Mouse (Mus musculus) midbrain, postnatal 0 days (tissue): ENCODE measurements at regions not wholly inside any gene's neighbourhood (a gene's known extent, or its start where the extent isn't known, plus 50 kb on each side); places are given as distances from the start of the nearest gene placed in this dataset.

Experiments used
- ATAC-seq: fragments of 200-750 bp; cut with Nextera tagmentation; 2 replicates; pipeline ENCODE4 v1.8.0; 2017; ENCODE audit warnings: moderate number of reproducible peaks, mild to moderate bottlenecking, moderate TSS enrichment, moderate library complexity; ENCODE audit not compliant: low FRiP score
- DNase-seq: peaks from one replicate; pipeline ENCODE4 v3.0.0-alpha.2; 2015; ENCODE audit warnings: low spot score
- H3K27ac ChIP-seq: fragments of 300-500 bp; sonication (generic); 2 replicates; pipeline ENCODE4 v1.5.1; 2014; ENCODE audit warnings: low read depth, mild to moderate bottlenecking, low read length, mixed read lengths
- H3K27me3 ChIP-seq: fragments of 300-500 bp; sonication (generic); 2 replicates; pipeline ENCODE4 v1.6.1; 2014; ENCODE audit warnings: low read length, control low read depth, mixed read lengths; ENCODE audit not compliant: insufficient read depth
- H3K36me3 ChIP-seq: fragments of 300-500 bp; sonication (generic); 2 replicates; pipeline ENCODE4 v1.6.1; 2014; ENCODE audit warnings: low read length, control low read depth, mixed read lengths; ENCODE audit not compliant: insufficient read depth
- H3K4me1 ChIP-seq: fragments of 300-500 bp; sonication (generic); 2 replicates; pipeline ENCODE4 v1.6.1; 2014; ENCODE audit warnings: mild to moderate bottlenecking, control low read depth, antibody characterized with exemption, low read length, mixed read lengths; ENCODE audit not compliant: insufficient read depth
- H3K4me2 ChIP-seq: fragments of 300-500 bp; sonication (generic); 2 replicates; pipeline ENCODE4 v1.6.1; 2014; ENCODE audit warnings: low read depth, mild to moderate bottlenecking, low read length, mixed read lengths; ENCODE audit not compliant: poor library complexity, severe bottlenecking
- H3K4me3 ChIP-seq: fragments of 300-500 bp; sonication (generic); 2 replicates; pipeline ENCODE4 v1.5.1; 2014; ENCODE audit warnings: low read depth, mild to moderate bottlenecking, low read length, moderate library complexity
- H3K9ac ChIP-seq: fragments of 300-500 bp; sonication (generic); replicated peaks from 2 replicates; pipeline ENCODE4 v1.6.1; 2014; ENCODE audit warnings: mild to moderate bottlenecking, low read length, moderate library complexity, mixed read lengths; ENCODE audit not compliant: poor library complexity, severe bottlenecking
- H3K9me3 ChIP-seq: fragments of 300-500 bp; sonication (generic); 2 replicates; pipeline ENCODE4 v1.6.1; 2016; ENCODE audit warnings: low read length, control low read depth
- CTCF ChIP-seq: IDR thresholded peaks from 2 replicates; pipeline ENCODE4 v1.5.1; 2016; ENCODE audit warnings: antibody characterized with exemption, mild to moderate bottlenecking
- WGBS: fragments of 180-500 bp; shearing (Covaris S2); extraction: QIAGEN DNeasy Blood & Tissue Kit; methylation state at CpG from one replicate; pipeline ENCODE4 v1.1.7; 2014; 5-methylcytosine and 5-hydroxymethylcytosine counted together

GRCm38 (mm10) chr7:70525372-70525771 lies 158.8 kb upstream of the Nr2f2 start:
- ATAC-seq: no peak

GRCm38 (mm10) chr7:70524744-70525143 lies 158.2 kb upstream of the Nr2f2 start:
- TF ChIP-seq CTCF: no peak
- Histone ChIP-seq H3K4me2 (no peak overlapping the region), H3K4me3 (no peak overlapping the region), H3K36me3 (no peaks in the 10 kb centered on the region), H3K27me3 (no peaks in the 10 kb centered on the region), H3K9ac (no peak overlapping the region), H3K4me1 (no peaks in the 10 kb centered on the region), H3K9me3 (no peaks in the 10 kb centered on the region; the same call in 1 of the 2 replicates), H3K27ac (no peak overlapping the region)
- DNase-seq: no peak
- ATAC-seq: no peak
- 95% methylated on average over 9 of the region's 9 CpGs for WGBS

More at GRCm38 (mm10) chr7:70525372-70525771, 158.8 kb upstream of the Nr2f2 start:
- DNase-seq: no peak
- Histone ChIP-seq H3K4me1 (no peaks in the 10 kb centered on the region), H3K4me2 (no peak overlapping the region), H3K27me3 (no peaks in the 10 kb centered on the region), H3K36me3 (no peaks in the 10 kb centered on the region), H3K27ac (no peak overlapping the region), H3K9ac (no peak overlapping the region), H3K4me3 (no peak overlapping the region), H3K9me3 (no peaks in the 10 kb centered on the region; the same call in 1 of the 2 replicates)
- TF ChIP-seq CTCF: no peak
- WGBS: 84% methylated on average over 2 of the region's 2 CpGs

GRCm38 (mm10) chr7:70524251-70524650 lies 157.7 kb upstream of the Nr2f2 start:
- Histone ChIP-seq H3K4me1 (no peaks in the 10 kb centered on the region), H3K4me2 (no peak overlapping the region), H3K9me3 (no peaks in the 10 kb centered on the region; the same call in 1 of the 2 replicates), H3K27ac (no peak overlapping the region), H3K4me3 (no peak overlapping the region), H3K36me3 (no peaks in the 10 kb centered on the region), H3K27me3 (no peaks in the 10 kb centered on the region), H3K9ac (no peak overlapping the region)
- ATAC-seq (no peak), DNase-seq (no peak)
- TF ChIP-seq CTCF: no peak
- WGBS: 96% methylated on average over 4 of the region's 4 CpGs

DNA sequence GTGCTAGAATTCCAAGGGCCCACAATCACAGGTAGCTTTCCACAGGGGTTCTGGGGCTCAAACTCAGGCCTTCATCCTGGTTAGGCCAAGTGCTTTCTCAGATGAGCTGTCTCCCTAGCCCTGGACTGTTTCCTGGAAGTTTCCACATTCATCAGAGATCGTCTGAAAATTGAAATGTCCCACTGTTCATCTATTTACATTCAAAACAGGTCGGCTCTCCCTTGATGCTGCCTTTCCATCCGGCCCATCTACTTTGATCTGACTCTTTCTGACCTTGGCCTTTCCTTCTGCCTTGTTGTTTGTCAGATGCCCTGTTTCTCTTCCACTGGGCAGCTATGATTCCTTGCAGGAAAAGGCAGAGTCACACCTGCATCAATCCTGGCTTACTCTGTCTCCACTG lies 150.2 kb upstream of the Nr2f2 start:
- ATAC-seq (no peak), DNase-seq (no peak)
- no peak for TF ChIP-seq CTCF
- no peaks in the 10 kb centered on the region for H3K36me3 ChIP-seq
- H3K9ac ChIP-seq: no peak overlapping the region
- no peak overlapping the region for H3K4me2 ChIP-seq
- no peaks in the 10 kb centered on the region for H3K27me3 ChIP-seq
- H3K9me3 ChIP-seq: no peaks in the 10 kb centered on the region
- WGBS: 47% methylated on average over 3 of the region's 3 CpGs
- H3K4me1 ChIP-seq: no peaks in the 10 kb centered on the region
- H3K4me3 ChIP-seq: no peak overlapping the region
- no peak overlapping the region for H3K27ac ChIP-seq

GRCm38 (mm10) chr7:70515341-70515851 lies 148.9 kb upstream of the Nr2f2 start:
- 42% methylated on average over 8 of the region's 8 CpGs for WGBS

DNA sequence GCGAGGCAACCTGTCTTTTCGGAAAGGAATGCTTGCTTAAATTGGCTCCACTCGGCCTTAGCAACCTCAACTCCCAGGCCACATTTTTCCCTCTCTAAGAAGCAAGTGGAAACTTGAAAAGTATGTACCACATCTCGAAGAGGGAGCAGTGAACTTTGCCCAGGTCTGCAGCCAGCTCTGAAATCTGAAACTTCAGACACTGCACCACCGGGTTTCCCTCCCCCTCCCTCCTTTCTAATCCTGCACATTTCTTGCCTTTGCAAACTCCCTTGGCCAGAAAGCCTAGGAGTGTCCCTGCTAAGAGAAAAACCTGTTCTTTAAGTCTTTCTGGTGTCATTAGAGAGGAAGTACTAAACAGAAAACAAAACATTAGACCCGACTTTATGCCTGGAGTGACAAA lies 148.1 kb upstream of the Nr2f2 start:
- no peak for TF ChIP-seq CTCF
- ATAC-seq (no peak), DNase-seq (no peak)
- Histone ChIP-seq H3K4me3 (no peak overlapping the region), H3K4me2 (no peak overlapping the region), H3K4me1 (no peaks in the 10 kb centered on the region), H3K36me3 (no peaks in the 10 kb centered on the region), H3K27me3 (no peaks in the 10 kb centered on the region), H3K27ac (no peak overlapping the region), H3K9ac (no peak overlapping the region), H3K9me3 (no peaks in the 10 kb centered on the region)
- WGBS: 18% methylated on average over 6 of the region's 6 CpGs

More at GRCm38 (mm10) chr7:70515341-70515851, 148.9 kb upstream of the Nr2f2 start:
- no peak for DNase-seq
- H3K27ac ChIP-seq: no peak overlapping the region
- no peaks in the 10 kb centered on the region for H3K27me3 ChIP-seq
- H3K4me2 ChIP-seq: no peak overlapping the region
- H3K9ac ChIP-seq: no peak overlapping the region
- no peaks in the 10 kb centered on the region for H3K4me1 ChIP-seq
- no peak overlapping the region for H3K4me3 ChIP-seq
- no peaks in the 10 kb centered on the region for H3K36me3 ChIP-seq
- no peak for TF ChIP-seq CTCF
- H3K9me3 ChIP-seq: no peaks in the 10 kb centered on the region
- no peak for ATAC-seq
